Mouse (Mus musculus) midbrain, embryonic 16.5 days (tissue): ENCODE measurements around the gene Vmn1r42. TPM values are rescaled to one million over a fixed set of nuclear protein-coding genes. Genes with fewer than 3 reads are reported as not detected.
"Not testable (repeated sequence)": the region's sequence is repeated elsewhere in the genome, so short reads cannot be mapped to it uniquely, and the experiment has no call there.

Experiments
- ATAC-seq: fragments of 200-750 bp; cut with Nextera tagmentation; 2 replicates; pipeline ENCODE4 v1.8.0; 2017; ENCODE audit warnings: moderate TSS enrichment
- H3K27ac ChIP-seq: fragments of 300-500 bp; sonication (generic); 2 replicates; pipeline ENCODE4 v1.5.1; 2014; ENCODE audit warnings: mild to moderate bottlenecking, low read length, mixed read lengths
- H3K27me3 ChIP-seq: fragments of 300-500 bp; sonication (generic); 2 replicates; pipeline ENCODE4 v1.6.1; 2014; ENCODE audit warnings: low read depth, low read length, mixed read lengths; ENCODE audit not compliant: control insufficient read depth, insufficient read depth
- H3K36me3 ChIP-seq: fragments of 300-500 bp; sonication (generic); 2 replicates; pipeline ENCODE4 v1.6.1; 2014; ENCODE audit warnings: mild to moderate bottlenecking, low read length, moderate library complexity, mixed read lengths; ENCODE audit not compliant: control insufficient read depth, insufficient read depth
- H3K4me1 ChIP-seq: fragments of 300-500 bp; sonication (generic); 2 replicates; pipeline ENCODE4 v1.6.1; 2014; ENCODE audit warnings: mild to moderate bottlenecking, low read length, mixed read lengths; ENCODE audit not compliant: control insufficient read depth, insufficient read depth
- H3K4me2 ChIP-seq: fragments of 300-500 bp; sonication (generic); 2 replicates; pipeline ENCODE4 v1.6.1; 2014; ENCODE audit warnings: mild to moderate bottlenecking, low read length, mixed read lengths
- H3K4me3 ChIP-seq: fragments of 300-500 bp; sonication (generic); 2 replicates; pipeline ENCODE4 v1.5.1; 2014; ENCODE audit warnings: low read depth, mild to moderate bottlenecking, low read length, moderate library complexity, mixed read lengths
- H3K9ac ChIP-seq: fragments of 300-500 bp; sonication (generic); 2 replicates; pipeline ENCODE4 v1.6.1; 2014; ENCODE audit warnings: low read depth, low read length, mixed read lengths
- H3K9me3 ChIP-seq: fragments of 300-500 bp; sonication (generic); replicated peaks from 2 replicates; pipeline ENCODE4 v1.6.1; 2014; ENCODE audit warnings: mild to moderate bottlenecking, low read length, mixed read lengths; ENCODE audit not compliant: control insufficient read depth, poor library complexity, severe bottlenecking
- WGBS: fragments of 180-500 bp; shearing (Covaris S2); extraction: QIAGEN DNeasy Blood & Tissue Kit; methylation state at CpG from one replicate; pipeline ENCODE4 v1.1.7; 2014; 5-methylcytosine and 5-hydroxymethylcytosine counted together
- polyA plus RNA-seq: library from polyadenylated mRNA; unstranded; fragments of >200 nt; fragmentation: Nextera tagmentation; extraction: Ambion mirVana; gene quantifications from 2 replicates; pipeline ENCODE4 v1.2.1, GENCODE M21; 2015

Vmn1r42 gene
- polyA plus RNA-seq = not detected in 2 replicates

GRCm38 (mm10) chr6:89876313-89876712 lies at the start of gene Vmn1r42, which contains the start of gene Vmn1r43:
Gene Vmn1r42 (minus strand): TSS chr6:89876413.
Gene Vmn1r43 (minus strand): TSS chr6:89876413.
- 85% methylated on average over 3 of the region's 3 CpGs for WGBS
- H3K4me3 ChIP-seq, H3K27ac ChIP-seq, H3K27me3 ChIP-seq, H3K4me1 ChIP-seq, ATAC-seq, H3K36me3 ChIP-seq, H3K9ac ChIP-seq, H3K4me2 ChIP-seq, H3K9me3 ChIP-seq: not testable (repeated sequence)

GRCm38 (mm10) chr6:89883812-89884211 lies 7.6 kb upstream of the Vmn1r42 start:
- no peak for ATAC-seq
- Histone ChIP-seq H3K4me2 (no peak overlapping the region), H3K4me1 (no peaks in the 10 kb centered on the region), H3K36me3 (no peaks in the 10 kb centered on the region), H3K9ac (no peak overlapping the region), H3K27ac (no peak overlapping the region), H3K4me3 (no peak overlapping the region), H3K9me3 (no peaks in the 10 kb centered on the region; the same call in 1 of the 2 replicates), H3K27me3 (no peaks in the 10 kb centered on the region)
- WGBS = 52% methylated on average over 2 of the region's 2 CpGs

DNA sequence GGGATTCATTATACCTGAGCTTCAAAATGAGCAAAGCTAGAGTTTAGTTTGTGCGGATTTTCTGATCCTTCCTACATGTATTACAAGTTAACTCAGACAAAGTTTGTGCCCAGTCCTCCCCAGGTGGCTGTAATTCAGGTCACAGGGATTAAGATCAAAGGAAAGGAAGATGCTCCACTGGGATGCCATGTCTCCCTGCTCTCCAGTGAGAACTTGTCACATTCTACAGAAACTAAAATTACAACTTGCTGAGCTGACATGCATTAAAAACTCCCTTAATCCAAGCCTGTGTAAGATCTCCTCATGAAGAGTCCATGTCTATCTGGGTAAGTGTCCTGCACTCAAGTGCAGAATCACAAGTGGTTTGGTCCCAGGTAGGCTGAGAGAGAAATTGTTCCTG lies 7.1 kb upstream of the Vmn1r42 start, which contains the start of gene Vmn1r44:
Vmn1r44 (plus strand) TSS at position 301 of the 400 bp plus-strand sequence.
- Histone ChIP-seq H3K4me1 (no peaks in the 10 kb centered on the region), H3K9me3 (no peaks in the 10 kb centered on the region), H3K4me2 (no peak within 1 kb of the TSS), H3K4me3 (no peak within 1 kb of the TSS), H3K27me3 (no peaks in the 10 kb centered on the region), H3K9ac (no peak within 1 kb of the TSS), H3K36me3 (no peaks in the 10 kb centered on the region), H3K27ac (no peak within 1 kb of the TSS)
- no peak for ATAC-seq
- 87% methylated on average over 1 of the region's 1 CpGs for WGBS

DNA sequence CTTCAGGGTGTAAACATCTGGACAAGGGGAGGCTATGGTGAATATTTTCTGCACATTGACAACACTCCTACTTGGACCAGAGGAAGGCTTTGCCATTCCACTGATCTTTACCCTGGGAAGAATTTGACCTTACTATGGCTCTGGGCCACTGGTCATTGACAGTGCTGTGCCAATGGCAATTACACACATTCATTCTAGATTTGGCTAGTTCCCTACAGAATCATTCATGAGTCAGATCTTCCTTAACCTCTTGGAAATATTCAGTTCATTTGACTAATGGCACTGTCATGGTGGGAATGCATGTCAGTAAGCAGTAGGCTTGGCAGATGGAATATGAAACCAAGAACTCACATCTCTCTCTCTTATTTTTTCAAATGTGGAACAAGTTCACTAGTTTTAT lies 4.7 kb upstream of the Vmn1r42 start:
- Histone ChIP-seq H3K9ac (no peak overlapping the region), H3K9me3 (no peaks in the 10 kb centered on the region), H3K4me3 (no peak overlapping the region), H3K27ac (no peak overlapping the region), H3K36me3 (no peaks in the 10 kb centered on the region), H3K4me2 (no peak overlapping the region), H3K27me3 (no peaks in the 10 kb centered on the region), H3K4me1 (no peaks in the 10 kb centered on the region)
- no peak for ATAC-seq

DNA sequence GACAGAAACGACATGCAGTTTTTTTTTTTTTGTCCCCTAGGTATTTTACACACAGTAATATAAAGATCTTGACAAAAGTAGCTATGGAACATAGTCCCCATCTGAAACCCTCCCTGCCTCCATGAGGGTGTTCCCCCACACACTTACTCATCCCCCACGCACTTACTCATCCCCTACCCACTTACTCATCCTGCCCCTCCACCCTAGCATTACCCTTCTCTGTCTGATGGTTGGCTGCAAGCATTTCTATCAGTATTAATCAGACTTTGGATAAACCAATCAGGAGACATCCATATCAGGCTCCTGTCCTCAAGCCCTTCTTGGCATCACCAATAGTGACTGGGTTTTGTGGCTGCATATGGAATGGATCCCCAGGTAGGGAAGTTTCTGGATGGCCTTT lies 750 bp upstream of the Vmn1r42 start:
- Histone ChIP-seq H3K36me3 (no peaks in the 10 kb centered on the region), H3K9me3 (no peaks in the 10 kb centered on the region), H3K27me3 (no peaks in the 10 kb centered on the region), H3K4me1 (no peaks in the 10 kb centered on the region), H3K4me2 (no peak overlapping the region), H3K9ac (no peak overlapping the region), H3K4me3 (no peak overlapping the region), H3K27ac (no peak overlapping the region)
- no peak for ATAC-seq
- 71% methylated on average over 2 of the region's 2 CpGs for WGBS

- H3K27ac ChIP-seq = no peak overlapping the region
- H3K36me3 ChIP-seq = no peaks in the 10 kb centered on the region
- no peak overlapping the region for H3K4me2 ChIP-seq
- no peak for ATAC-seq
- H3K4me3 ChIP-seq = no peak overlapping the region
- H3K9ac ChIP-seq = no peak overlapping the region
- WGBS = 82% methylated on average over 2 of the region's 2 CpGs
- H3K9me3 ChIP-seq = peaks cover 15% of the 10 kb centered on the region; the same call in 1 of the 2 replicates
- H3K4me1 ChIP-seq = no peaks in the 10 kb centered on the region
- H3K27me3 ChIP-seq = no peaks in the 10 kb centered on the region
Measured at GRCm38 (mm10) chr6:89867976-89868375, 8.2 kb downstream of the Vmn1r42 start.

DNA sequence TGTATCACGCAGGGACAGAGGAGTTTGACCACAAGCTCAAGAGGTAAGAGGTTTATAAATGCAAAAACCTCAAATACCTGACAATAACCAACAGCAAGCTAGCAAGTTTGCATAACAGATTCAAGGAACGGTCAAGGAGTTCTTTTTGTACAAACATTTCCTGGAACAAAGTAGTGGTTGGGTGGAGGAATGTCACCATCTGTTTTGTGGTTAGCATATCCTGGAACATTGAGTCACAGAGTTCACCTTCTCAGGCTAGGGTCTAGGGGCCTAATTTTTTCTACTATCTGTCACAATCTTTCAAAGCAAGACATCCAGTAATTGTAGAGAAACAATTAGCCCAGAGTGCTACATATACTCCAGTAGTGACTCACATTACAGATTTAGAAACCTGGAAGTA lies 8.9 kb downstream of the Vmn1r42 start:
- Histone ChIP-seq H3K36me3 (no peaks in the 10 kb centered on the region), H3K4me1 (no peaks in the 10 kb centered on the region), H3K27ac (no peak overlapping the region), H3K9ac (no peak overlapping the region), H3K9me3 (peaks cover 15% of the 10 kb centered on the region; the same call in 1 of the 2 replicates), H3K4me3 (no peak overlapping the region), H3K4me2 (no peak overlapping the region), H3K27me3 (no peaks in the 10 kb centered on the region)
- WGBS = 94% methylated on average over 2 of the region's 2 CpGs
- ATAC-seq = no peak

DNA sequence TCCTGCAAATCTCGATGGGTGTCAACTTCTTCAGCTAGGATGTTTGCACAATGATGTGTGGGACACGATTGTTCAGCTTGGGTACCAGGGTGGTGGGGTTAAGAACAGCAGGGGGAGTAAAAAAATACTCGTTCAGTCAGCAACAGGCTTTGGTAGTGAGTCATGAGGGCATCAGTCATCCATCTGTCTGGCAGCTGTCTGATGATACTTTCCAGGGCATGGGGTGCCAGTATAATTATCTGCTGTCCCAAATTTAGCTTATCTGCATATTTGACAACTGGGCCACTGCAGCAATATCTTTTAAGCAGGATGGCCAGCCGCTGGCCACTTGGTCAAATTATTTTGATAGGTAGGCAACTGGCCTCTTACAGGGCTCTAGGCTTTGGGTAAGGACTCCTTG lies 12.4 kb downstream of the Vmn1r42 start:
- H3K4me3 ChIP-seq = no peak overlapping the region
- no peaks in the 10 kb centered on the region for H3K27me3 ChIP-seq
- no peak overlapping the region for H3K27ac ChIP-seq
- H3K4me2 ChIP-seq = no peak overlapping the region
- no peak overlapping the region for H3K9ac ChIP-seq
- H3K36me3 ChIP-seq = no peaks in the 10 kb centered on the region
- H3K9me3 ChIP-seq = peaks cover 20% of the 10 kb centered on the region; the same call in 1 of the 2 replicates
- no peak for ATAC-seq
- H3K4me1 ChIP-seq = no peaks in the 10 kb centered on the region
- WGBS = 82% methylated on average over 4 of the region's 4 CpGs

DNA sequence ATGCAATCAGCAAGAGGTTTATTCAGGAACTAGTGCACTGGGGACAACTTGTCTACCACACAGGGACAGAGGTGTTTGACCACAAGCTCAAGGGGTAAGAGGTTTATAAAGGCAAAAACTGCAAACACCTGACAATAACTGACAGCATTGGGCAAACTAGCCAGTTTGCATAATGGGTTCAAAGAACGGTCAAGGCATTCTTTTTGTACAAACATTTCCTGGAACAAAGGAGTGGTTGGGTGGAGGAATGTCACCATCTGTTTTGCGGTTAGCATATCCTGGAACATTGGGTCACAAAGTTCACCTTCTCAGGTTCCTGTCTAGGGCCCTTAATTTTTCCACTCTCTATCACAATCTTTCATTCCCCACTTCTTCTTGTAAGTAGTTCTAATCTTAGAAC lies 16.4 kb downstream of the Vmn1r42 start:
- Histone ChIP-seq H3K36me3 (no peaks in the 10 kb centered on the region), H3K4me1 (no peaks in the 10 kb centered on the region), H3K27me3 (no peaks in the 10 kb centered on the region), H3K9me3 (peaks cover 10% of the 10 kb centered on the region; the same call in 1 of the 2 replicates), H3K27ac (no peak overlapping the region), H3K9ac (no peak overlapping the region), H3K4me3 (no peak overlapping the region), H3K4me2 (no peak overlapping the region)
- no peak for ATAC-seq
- 93% methylated on average over 2 of the region's 2 CpGs for WGBS
